Mouse (Mus musculus) limb, embryonic 15.5 days (tissue): ENCODE measurements around the gene Klk14. TPM values are rescaled to one million over a fixed set of nuclear protein-coding genes. Genes with fewer than 3 reads are reported as not detected.

Experiments
- polyA plus RNA-seq: library from polyadenylated mRNA; unstranded; fragments of >200 nt; fragmentation: Nextera tagmentation; extraction: Ambion mirVana; gene quantifications from 2 replicates; pipeline ENCODE4 v1.2.1, GENCODE M21; 2015

The Klk14 gene
- polyA plus RNA-seq, 1 experiment from 2014 or later = not detected

Other genes with a start within 250 kb of the Klk14 start
- not detected in 2 replicates for gene Cldnd2, start 249.6 kb upstream of the Klk14 start, polyA plus RNA-seq
- gene Etfb, start 246.3 kb upstream of the Klk14 start, polyA plus RNA-seq = 275 and 316 TPM in 2 replicates
- gene Gm45233, start 246.3 kb upstream of the Klk14 start, polyA plus RNA-seq = 0.37 and 0.99 TPM in 2 replicates
- gene Vsig10l, start 227.3 kb upstream of the Klk14 start, polyA plus RNA-seq = 18.1 and 21.7 TPM in 2 replicates
- 0.74 and 1.1 TPM in 2 replicates for gene Iglon5, start 200.3 kb upstream of the Klk14 start, polyA plus RNA-seq
- gene 4931406B18Rik, start 184.5 kb upstream of the Klk14 start, polyA plus RNA-seq = not detected in 2 replicates
- 1.4 and 2.2 TPM in 2 replicates for gene Cd33, start 146.0 kb upstream of the Klk14 start, polyA plus RNA-seq
- gene Zfp658, start 128.2 kb upstream of the Klk14 start, polyA plus RNA-seq = 3.6 and 4.3 TPM in 2 replicates
- gene Zfp719, start 110.8 kb upstream of the Klk14 start, polyA plus RNA-seq = 14.2 and 14.5 TPM in 2 replicates
- gene Zfp819, start 83.2 kb upstream of the Klk14 start, polyA plus RNA-seq = 0.19 TPM in 1 of 2 replicates, not detected in the other
- not detected in 2 replicates for gene Ceacam18, start 55.7 kb upstream of the Klk14 start, polyA plus RNA-seq
- 1.2 TPM in 2 replicates for gene Siglece, start 30.3 kb upstream of the Klk14 start, polyA plus RNA-seq
- gene Ctu1, start 18.4 kb upstream of the Klk14 start, polyA plus RNA-seq = 16.4 and 17.9 TPM in 2 replicates
- 12.5 and 16.1 TPM in 2 replicates for gene Klk13, start 22.1 kb downstream of the Klk14 start, polyA plus RNA-seq
- gene Klk12, start 78.5 kb downstream of the Klk14 start, polyA plus RNA-seq = 0.22 and 0.32 TPM in 2 replicates
- gene Klk11, start 84.2 kb downstream of the Klk14 start, polyA plus RNA-seq = 20.2 and 22.0 TPM in 2 replicates
- gene Klk10, start 90.6 kb downstream of the Klk14 start, polyA plus RNA-seq = 38.4 and 45.0 TPM in 2 replicates
- gene Klk9, start 101.5 kb downstream of the Klk14 start, polyA plus RNA-seq = 1.5 TPM in 2 replicates
- 60.6 and 64.4 TPM in 2 replicates for gene Klk8, start 107.2 kb downstream of the Klk14 start, polyA plus RNA-seq
- gene Klk7, start 120.9 kb downstream of the Klk14 start, polyA plus RNA-seq = 6.7 and 13.4 TPM in 2 replicates
- 0.13 and 0.25 TPM in 2 replicates for gene Klk6, start 134.1 kb downstream of the Klk14 start, polyA plus RNA-seq
- gene Klk5, start 151.6 kb downstream of the Klk14 start, polyA plus RNA-seq = 18.1 and 25.3 TPM in 2 replicates
- 0.14 TPM in 1 of 2 replicates, not detected in the other for gene Klk4, start 190.7 kb downstream of the Klk14 start, polyA plus RNA-seq
- not detected in 2 replicates for gene Klk15, start 243.3 kb downstream of the Klk14 start, polyA plus RNA-seq